Mouse (Mus musculus) kidney, postnatal 36 days (tissue): ENCODE measurements around the gene Caml.
"Not testable (repeated sequence)": the region's sequence is repeated elsewhere in the genome, so short reads cannot be mapped to it uniquely, and the experiment has no call there.

ENCODE experiments used
- DNase-seq, 2 experiments: peaks; one replicate each; pipeline ENCODE4 v3.0.0; 2021 to 2022; ENCODE audit warnings: mixed read lengths in 2 of 2

Caml gene

GRCm38 (mm10) chr13:55622649-55623541 is at the start of gene Caml:
Gene Caml (plus strand): TSS chr13:55623005.
- DNase-seq: peak; percentile 89 to 92

DNA sequence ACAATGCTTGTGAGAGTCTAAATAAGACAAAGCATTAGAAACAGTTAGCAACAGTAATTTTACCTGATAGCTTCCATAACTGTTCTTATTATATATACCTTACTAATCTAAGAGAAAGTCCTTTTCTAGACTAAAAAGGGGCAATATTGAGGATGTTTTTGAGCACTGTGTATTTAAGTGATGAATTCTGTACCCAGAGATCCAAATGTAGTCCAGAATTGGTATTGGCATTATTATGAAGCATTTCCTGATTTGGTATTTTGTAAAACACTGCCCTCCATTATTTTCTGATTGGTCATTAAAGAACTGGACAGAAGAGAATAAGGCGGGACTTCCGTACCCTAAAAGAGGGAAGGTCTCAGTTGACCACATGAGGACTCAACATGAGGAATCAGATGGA is 49.4 kb upstream of the Caml start, which contains the start of gene Tmed9:
Gene Tmed9 (plus strand): TSS at position 301 of the 400 bp plus-strand sequence.
- DNase-seq: no peak

DNA sequence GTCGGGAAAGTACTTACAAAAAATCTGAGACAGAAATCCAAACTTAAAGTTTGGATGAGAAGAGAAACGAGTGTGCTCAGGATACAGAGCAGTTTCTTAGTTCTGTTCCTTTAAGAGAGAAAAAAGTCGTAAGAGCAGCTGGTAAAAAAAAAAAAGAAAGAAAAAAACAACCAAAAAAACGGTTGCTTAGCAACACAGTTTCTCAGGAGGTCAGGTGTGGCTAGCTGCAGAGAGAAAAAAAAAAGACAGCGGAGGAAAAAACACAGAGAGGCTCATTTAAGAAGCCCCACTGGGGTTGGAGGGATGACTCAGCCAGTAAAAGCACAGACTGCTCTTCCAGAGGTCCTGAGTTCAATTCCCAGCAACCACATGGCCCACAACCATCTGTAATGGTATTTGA is 48.5 kb upstream of the Caml start:
- DNase-seq: no peak

DNA sequence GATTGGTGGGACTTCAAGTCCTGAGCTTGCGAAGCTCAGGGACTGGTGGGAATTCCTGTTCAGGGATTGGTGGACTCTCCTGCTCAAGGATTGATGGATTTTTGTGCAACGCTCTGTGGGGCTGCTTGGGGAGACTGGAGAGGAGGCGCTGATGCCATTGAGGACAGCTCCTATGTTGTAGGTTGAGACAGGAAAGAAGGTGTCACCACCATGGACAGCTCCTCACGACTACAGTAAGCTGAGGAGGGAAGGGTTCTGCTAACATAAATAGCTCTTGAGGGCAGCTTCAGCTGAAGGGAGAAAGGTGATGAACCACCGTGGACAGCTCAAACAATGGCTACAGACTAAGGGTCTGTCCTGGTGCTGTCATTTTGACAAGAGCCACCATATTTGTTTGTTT is 46.9 kb upstream of the Caml start:
- peak in 1 of 2 experiments; percentile 31 for DNase-seq

DNA sequence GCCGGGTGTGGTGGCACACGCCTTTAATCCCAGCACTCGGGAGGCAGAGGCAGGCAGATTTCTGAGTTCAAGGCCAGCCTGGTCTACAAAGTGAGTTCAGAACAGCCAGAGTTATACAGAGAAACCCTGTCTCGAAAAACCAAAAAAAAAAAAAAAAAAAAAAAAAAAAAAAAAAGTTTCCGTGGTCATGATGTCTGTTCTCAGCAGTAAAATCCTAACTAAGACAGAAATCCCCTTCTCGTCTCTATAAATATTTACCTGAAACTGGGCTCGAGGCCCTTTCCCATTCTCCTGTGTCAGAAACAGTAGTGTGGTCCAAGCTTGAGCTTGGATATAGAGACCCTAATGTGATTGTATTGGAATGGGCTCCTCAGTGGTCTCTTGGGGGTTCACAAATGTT is 45.9 kb upstream of the Caml start:
- not testable (repeated sequence) for DNase-seq

- DNase-seq: no peak
Observed at GRCm38 (mm10) chr13:55578086-55578485, 44.7 kb upstream of the Caml start.

DNA sequence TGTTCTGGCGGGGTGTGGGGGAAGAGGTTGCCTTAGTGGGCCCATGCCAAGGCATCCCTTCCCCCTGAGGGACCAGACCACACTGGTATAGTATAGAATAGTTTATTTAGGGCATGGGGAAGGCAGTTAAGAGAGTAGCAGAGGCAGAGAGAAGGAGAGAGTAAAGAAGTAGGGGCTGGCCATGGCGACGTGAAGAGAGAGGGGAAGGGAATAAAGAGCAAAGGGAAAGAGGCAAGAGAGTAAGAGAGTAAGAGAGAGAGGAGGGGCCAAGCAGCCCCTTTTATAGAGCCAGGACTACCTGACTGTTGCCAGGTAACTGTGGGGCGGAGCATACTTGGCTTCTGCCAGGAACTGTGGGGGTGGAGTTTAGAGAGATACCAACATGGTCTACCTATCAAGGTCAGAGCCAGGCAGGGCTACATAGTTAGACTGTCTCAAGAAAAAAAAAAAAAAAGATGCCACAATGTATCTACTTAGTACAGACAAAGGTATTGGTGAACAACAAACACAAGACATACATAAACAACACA is 30.8 kb upstream of the Caml start:
- peak; percentile 38 to 56 for DNase-seq

DNA sequence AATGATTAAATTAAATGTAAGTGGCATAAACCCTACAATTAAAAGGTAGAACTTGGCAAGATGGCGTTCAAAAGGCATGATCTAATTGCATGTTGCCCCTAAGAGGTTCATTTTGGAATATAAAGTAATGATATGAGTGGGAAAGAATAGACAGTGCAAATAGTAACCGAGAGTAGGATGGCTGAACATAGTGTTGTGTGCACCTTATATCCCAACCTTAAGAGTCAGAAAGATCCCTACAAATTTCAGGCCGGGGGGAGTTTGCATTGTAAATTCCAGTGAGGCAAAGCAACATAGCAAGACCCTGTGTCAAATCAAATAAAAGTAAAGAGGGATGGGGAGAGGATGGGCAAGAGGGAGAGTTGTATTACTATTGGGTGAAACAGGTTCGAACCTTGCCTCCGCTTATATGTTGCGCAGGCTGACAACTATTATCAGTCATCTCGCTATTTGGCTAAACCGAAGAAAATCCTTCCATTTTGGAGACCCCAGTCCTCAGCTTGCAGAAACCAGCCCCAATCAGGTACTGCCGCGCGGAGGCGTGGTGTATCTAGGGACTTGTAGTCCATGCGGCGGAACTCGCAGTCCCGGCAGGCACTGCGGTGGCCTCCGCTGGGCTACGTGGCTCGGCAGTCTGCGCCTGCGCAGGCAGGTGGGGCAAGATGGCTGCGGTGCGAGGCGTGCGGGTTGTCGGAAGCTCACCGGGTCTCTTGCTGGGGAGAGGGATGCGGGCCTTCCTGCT is 30.1 kb upstream of the Caml start:
- peak; percentile 97 to 98 for DNase-seq

GRCm38 (mm10) chr13:55593254-55593747 is 29.5 kb upstream of the Caml start:
- no peak for DNase-seq

DNA sequence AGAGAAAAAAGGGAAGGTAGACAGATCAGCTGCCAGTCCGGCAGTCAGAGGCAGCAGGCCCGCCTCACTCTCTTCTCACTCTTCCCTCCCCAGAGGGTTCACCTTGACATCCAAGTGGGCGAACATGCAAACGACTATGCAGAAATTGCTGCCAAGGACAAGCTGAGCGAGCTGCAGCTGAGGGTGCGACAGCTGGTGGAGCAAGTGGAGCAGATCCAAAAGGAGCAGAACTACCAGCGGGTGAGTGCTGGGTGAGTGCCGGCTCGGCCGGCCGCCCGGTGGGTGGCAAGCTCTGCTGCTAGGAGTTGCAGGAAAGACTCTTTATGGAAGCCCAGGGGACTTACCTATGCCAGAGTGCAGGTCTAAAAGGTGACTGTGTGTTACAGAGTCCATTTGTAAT is 27.4 kb upstream of the Caml start:
- DNase-seq: no peak

DNA sequence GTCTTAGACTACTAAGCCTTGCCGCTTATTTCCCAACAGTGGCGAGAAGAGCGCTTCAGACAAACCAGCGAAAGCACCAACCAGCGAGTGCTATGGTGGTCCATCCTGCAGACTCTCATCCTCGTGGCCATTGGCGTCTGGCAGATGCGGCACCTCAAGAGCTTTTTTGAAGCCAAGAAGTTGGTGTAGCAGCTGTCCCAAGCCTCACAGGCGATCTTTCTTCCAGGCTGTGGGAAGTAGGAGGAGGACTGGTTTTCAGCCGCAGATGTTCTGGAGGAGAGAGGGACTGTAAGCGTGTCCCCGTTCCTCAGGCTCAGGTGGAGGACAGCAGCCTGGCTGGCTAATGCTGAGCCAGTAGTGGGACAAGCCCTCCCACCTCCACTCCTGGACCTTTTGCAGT is 26.0 kb upstream of the Caml start:
- no peak for DNase-seq

GRCm38 (mm10) chr13:55599566-55600540 is 23.0 kb upstream of the Caml start, which contains the start of gene B4galt7:
Gene B4galt7 (plus strand): TSS chr13:55599896.
- DNase-seq: peak; percentile 87 to 94

- peak in 1 of 2 experiments; percentile 21 for DNase-seq
Observed at GRCm38 (mm10) chr13:55600657-55601056, 22.1 kb upstream of the Caml start.

- peak; percentile 77 to 93 for DNase-seq
Observed at GRCm38 (mm10) chr13:55601611-55602010, 21.2 kb upstream of the Caml start.

GRCm38 (mm10) chr13:55604606-55605005 is 18.2 kb upstream of the Caml start:
- DNase-seq: no peak

- DNase-seq: no peak
Observed at GRCm38 (mm10) chr13:55606899-55607623, 15.7 kb upstream of the Caml start.

DNA sequence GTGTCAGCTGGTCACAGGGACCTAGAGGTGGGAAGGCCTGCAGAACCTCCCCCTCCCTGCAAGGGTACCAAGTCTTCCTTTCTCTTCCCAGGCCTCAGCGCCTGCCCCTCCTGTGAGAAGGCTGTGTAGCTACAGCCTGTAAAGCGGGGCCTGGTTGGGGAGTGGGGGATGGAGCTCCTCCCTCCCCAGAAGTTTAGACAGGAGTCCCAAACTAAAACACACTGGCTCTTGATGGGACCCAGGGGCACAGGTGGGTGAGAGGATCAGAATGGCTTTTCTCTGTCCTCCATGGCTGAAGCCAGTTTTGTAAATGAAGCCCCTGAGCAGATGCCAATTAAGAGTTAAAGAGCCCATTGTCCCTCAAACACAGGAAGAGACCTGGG is 15.2 kb upstream of the Caml start:
- DNase-seq: no peak

GRCm38 (mm10) chr13:55611996-55612395 is 10.8 kb upstream of the Caml start:
- no peak for DNase-seq

- DNase-seq: peak in 1 of 2 experiments; percentile 14
Observed at GRCm38 (mm10) chr13:55613471-55613870, 9.3 kb upstream of the Caml start.

GRCm38 (mm10) chr13:55619328-55619727 is 3.5 kb upstream of the Caml start:
- peak in 1 of 2 experiments; percentile 4 for DNase-seq

DNA sequence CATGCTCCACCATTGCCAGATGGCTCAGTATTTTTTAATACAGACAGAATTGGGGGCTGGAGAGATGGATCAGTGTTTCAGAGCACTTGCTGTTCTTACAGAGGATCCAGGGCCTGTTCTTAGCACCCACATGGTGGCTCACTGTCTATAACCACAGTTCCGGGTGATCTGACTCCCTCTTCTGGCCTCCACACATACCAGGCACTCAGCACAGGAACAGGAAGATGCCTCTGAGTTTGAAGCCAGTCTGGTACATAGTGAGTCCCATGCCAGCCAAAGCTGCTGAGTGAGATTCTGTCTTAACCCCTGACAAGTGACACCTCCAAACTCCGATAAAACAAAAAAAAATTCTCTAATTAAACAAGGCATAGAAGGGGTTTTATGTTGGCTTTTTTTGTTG is 2.5 kb upstream of the Caml start:
- DNase-seq: no peak
